Mouse (Mus musculus) cerebellum, adult 9-11 months (tissue): ENCODE measurements around the gene Gm5767.
"Not testable (repeated sequence)": the region's sequence is repeated elsewhere in the genome, so short reads cannot be mapped to it uniquely, and the experiment has no call there.

ENCODE experiments used
- DNase-seq: peaks from one replicate; pipeline ENCODE4 v3.0.0; 2022

Gene Gm5767

GRCm38 (mm10) chr16:8715513-8716080 lies 35.0 kb downstream of the Gm5767 start:
- no peak for DNase-seq

DNA sequence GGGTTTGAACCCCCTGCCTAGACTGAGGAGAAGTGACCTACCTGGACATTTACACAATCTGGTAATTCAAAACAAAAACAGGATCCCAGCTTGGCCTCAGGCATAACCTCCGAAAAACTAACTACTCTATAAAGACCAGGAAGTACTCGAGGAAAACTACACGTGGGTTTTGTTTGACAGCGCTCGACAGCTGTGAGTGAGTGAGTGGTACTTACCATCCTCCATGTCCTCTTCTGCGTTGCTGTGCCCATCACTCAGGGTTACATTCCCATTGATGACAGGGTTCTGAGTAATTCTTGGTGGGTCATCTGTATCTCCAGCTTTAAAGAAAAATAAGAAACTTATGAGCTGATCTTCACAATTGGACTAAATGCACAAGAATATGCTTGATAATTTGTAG lies 35.7 kb downstream of the Gm5767 start:
- no peak for DNase-seq

DNA sequence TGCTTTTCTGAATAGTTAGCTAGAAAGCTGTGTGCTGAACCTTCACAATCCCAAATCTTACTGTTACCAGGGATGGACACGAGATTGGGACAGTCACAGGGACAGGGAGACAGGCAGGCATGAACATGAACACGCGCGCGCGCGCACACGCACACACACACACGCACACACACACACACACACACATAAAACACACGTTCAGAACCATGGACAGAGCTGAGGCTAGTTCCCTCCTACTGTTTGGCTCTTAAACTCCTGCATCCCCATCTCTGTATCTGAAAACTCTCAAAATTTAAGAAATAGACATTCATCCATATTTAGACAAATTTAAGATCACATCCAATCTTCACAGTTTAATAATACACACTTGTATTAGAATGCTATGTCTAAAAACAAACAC lies 37.2 kb downstream of the Gm5767 start:
- DNase-seq: no peak

DNA sequence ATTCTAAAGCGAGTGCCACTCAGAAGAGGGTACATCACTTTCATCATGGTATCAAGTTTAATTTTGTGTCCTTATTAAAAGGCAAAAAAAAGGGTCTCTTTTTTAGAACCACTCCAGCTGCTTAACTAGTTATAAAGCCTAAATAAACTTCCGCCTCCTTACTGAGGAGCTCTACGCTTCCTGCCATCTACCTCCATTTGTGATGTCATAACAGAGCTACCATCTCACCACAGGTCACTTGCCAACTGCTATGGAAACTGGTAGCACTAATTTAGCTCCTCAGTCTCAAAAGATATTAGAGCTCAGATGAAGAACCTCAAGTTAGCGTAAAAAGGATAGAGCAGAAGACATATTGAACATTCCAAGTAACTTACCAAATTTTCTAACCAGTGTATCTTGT lies 39.9 kb downstream of the Gm5767 start:
- no peak for DNase-seq

- DNase-seq: no peak
Observed at GRCm38 (mm10) chr16:8724031-8724430, 43.5 kb downstream of the Gm5767 start.

DNA sequence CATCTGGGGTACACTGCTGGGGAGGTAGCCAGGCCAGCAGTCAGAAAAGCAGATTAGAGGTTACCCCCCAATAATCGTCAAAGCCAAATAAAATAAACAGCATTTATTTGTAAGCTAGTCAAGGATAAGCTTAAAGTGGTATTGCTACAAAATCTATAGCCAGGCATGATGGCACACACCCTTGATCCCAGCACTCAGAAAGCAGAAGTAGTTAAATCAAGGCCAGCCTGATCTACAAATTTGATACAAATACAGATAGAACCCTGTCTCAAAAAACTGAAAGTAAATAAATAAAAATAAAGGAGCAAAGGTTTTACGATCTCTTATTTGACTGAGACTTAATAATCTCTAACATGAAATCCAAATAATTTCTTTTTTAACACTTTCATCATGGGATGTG lies 45.2 kb downstream of the Gm5767 start:
- no peak for DNase-seq

DNA sequence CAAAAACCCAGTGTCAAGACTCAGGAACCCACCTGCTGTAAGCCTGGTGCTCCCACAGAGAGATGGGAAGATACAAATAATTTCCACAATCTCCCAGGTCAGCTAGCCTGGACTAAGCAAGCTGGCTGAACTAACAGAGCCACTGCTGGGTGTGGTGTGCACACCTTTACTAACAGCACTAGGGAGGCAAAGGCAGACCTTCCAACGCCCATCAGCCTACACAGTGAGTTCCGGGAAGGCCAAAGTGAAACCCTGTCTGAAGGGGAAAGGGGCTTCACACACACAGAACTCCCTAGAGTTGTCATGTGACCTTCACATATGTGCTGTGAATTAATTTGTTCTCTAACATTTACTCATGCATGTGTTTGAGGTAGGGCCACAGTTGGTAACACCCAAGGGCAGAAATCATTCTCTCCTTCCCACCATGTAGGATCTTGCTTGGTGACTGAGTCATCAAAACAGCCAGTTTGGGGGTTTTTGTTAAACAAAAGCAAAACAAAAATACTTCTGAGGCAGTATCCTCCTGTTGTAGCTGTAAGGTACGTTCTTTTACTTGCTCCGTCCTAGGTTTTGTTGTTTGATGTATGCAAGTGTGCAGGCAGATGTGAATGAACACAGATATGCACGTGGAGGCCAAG lies 47.7 kb downstream of the Gm5767 start:
- DNase-seq: no peak

- no peak for DNase-seq
Observed at GRCm38 (mm10) chr16:8731630-8732029, 51.1 kb downstream of the Gm5767 start.

- not testable (repeated sequence) for DNase-seq
Observed at GRCm38 (mm10) chr16:8732450-8732849, 51.9 kb downstream of the Gm5767 start.
